Mouse (Mus musculus): ENCODE data around the gene Ccnd2.
A peak's percentile ranks its signal among the peaks of the same experiment; 100 is the strongest.

Ccnd2 gene

DNA sequence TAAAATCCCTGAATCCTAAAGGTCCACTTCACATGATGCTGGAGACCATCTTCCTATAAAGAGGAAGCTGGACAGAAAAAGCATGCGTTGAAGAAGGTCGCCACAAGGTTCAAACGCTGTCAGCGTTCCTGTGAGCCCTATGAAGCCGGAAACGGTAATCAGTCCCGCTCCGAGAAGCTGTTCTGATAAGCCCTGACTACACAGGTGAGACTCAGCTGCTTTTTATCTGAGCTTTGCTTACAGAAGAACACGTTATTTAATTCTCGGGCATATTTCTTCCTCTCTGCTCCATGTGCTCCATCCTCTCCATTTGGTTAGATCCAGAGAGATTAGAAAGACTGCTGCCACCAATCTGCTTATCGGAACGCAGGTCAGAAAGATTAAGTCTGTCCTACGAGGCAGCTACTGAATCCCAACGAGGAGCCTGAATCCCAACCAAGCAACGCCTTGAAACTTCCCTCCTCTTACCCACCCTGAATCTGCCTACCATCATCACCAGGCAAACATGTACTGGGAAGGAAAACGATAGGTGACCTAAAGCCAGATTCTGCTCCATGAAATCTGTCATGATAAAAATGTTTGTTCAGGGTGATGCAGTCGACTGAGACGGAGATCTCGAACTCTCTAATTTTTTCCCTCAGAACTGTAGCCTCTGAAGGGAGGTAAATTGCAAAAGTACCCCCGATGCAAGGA, 43.5 kb downstream of the Ccnd2 start:
- DNase-seq (ENCODE audit: low read depth, low spot score), result peak; percentile 79

DNA sequence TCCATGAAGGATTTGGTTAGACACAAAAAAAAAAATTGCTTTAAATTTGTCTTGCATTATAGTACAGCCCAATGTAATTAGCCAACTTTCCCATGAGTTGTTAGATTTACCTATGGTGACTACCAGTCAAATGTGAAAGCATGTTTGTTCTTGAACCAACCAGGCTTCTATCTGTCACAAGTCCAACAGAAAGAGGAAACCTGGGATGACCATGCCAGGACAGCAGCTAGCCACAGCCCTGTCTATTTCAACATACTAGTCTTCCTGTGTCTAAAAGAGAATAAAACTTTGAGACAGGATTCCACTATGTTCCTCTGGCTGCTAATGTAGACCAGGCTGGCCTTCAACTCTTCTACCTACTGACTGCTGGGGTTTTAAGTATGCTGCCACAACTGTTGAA, 44.6 kb downstream of the Ccnd2 start:
- no peak for DNase-seq (ENCODE audit: low read depth, low spot score)

DNA sequence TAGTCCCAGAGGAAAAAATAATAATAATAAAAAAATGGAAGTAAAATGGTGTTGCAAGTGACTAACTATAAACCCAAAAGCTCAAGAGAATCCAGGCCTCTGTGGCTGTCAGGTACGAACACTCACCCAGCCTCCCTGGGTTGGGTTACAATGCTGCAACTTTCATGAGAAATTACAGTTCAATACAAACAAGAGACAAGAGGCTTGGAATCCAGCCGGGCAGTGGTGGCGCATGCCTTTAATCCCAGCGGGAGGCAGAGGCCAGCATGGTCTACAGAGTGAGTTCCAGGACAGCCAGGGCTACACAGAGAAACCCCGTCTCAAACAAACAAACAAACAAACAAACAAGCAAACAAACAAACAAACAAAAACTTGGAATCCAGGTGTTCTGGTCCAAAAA, 45.3 kb downstream of the Ccnd2 start:
- no peak for DNase-seq (ENCODE audit: low read depth, low spot score)

DNA sequence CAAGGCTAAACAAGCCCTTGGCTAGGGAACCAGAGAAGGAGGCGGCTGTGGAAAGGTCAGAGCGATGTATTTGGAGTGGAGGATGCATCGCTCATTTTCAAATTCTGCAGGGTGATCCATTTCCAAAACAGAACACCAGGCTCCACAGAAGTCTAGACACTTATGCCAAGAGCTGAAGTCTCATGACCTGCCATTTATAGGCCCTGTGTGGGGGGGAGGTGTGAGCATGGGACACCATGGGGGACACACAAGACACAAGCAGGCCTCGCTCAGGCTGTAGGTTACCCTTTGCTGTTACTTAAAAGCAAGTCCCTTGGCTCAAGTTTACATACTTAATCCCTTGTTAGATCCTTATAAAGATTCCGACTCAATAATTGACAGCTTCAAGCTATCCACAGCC, 45.8 kb downstream of the Ccnd2 start:
- DNase-seq (ENCODE audit: low read depth, low spot score), result no peak

DNA sequence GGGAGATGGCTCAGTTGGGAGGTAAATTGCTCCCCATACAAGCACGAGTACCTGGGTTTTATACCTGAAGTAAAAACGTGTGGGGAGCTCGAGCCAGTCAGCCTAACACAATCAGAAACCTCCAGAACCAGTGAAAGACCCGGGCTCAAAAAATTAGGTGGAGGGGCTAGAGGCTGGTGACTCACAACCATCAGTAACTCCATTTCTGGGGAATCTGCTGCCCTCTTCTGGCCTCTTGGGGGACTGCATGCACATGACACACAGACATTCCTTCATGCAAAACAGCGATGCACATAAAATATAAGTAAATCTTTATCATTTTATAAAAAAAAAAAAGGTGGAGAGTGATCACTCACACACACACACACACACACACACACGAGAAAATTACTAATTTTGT, 46.9 kb downstream of the Ccnd2 start:
- peak; percentile 59 for DNase-seq (ENCODE audit: low read depth, low spot score)

DNA sequence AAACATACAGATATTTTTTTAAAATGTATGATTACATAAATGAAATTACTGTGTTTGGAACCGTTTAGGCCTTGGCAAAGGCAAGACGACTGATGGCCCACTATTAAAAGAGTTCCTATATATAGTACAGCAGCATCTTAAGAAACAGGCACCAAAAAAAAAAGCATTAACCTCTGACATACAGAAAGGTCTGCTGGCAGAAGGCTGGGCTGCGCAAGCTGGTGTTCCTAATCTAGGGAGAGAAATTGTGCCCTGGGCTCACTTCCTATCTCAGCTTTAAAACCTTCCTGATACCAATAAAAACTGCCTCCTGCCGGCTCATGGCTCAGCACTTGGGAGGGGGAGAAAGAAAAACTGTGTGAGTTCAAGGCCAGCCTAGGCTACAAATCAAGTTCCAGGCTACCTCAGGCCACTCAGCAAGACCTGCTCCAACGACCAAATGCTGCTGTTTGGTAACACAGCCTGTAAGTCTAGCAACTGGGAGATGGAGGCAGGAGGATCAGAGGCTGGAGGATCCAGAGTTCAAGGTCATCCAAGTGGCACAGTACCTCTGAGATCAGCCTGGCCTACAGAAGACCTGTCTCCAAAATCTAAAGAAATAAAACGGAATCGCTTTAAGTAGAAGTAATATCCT, 47.5 kb downstream of the Ccnd2 start:
- no peak for DNase-seq (ENCODE audit: low read depth, low spot score)

DNA sequence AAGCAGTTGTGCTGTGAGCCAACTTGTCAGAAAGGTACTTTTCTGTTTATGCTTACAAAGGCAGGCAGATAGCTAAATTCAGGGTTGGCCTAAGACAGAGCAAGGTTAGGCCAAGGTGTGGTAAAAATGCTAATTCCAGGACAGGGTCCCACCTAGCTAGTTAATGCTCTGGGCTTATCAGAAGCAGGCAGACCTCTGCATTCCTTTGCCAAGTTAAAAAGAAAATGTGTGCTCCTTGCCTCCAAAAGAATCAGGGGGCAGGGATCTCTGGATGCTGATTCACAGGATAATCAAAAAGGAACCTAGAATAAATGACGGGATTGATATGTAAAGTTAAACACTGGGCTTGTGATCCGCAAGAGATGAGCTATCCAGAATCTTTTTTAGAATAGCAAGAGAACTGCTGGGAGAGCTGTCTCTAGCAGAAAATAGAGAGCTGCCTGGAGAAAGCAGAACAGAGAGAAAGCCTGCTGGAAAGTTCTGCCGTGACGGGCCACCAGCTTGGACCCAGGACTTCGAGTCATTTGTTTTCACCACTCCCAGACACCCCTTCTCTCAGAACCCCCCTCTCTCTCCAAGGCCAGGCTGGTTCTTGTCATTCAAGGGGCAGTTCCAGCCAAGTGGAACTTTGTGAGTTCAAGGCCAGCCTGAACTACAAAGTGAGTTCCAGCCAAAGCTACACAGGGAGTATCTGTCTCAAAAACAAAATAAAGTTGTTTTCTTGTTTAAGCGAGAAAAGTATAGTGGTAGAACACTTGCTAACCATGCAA, 48.3 kb downstream of the Ccnd2 start:
- no peak for DNase-seq (ENCODE audit: low read depth, low spot score)

DNA sequence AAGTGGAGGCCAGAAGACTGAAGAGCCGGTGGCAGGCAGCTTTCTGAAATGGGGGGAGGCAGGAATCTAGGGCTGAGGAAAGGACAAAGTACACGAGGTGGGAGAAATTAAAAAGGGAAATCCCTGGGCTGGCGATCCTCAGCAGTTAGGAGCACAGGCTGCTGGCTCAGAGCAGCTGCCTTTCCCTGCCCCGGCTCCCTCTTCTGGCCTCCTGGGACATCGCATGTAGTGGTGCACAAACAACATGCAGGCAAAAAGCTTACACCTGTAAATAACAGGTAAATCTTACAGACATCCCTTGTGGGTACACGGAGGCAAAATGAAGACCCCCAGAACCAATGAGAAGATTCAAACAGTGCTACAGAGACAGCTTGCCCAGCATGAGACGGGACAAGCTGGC, 57.4 kb downstream of the Ccnd2 start:
- DNase-seq (ENCODE audit: low read depth, low spot score), result peak; percentile 26

DNA sequence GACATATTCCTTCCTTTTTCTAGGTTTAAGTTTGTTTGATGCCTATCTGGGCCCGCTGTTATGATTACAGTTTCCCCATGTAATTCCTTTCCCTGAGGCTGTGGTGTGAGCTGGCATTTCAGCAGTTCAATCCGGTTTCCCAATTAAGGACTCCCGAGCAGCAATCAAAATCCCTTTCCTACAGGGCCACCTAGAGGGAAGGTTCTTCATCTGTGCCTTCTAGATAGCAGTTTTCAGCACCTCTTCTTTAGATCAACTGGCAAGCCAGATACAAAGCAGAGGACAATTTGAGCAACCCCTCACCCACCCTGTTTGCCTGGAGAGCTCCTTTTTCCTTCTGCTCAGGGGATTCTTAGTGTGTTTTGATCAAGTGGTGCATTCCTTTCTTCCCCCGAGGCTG, 65.3 kb downstream of the Ccnd2 start:
- DNase-seq (ENCODE audit: low read depth, low spot score), result peak; percentile 72

DNA sequence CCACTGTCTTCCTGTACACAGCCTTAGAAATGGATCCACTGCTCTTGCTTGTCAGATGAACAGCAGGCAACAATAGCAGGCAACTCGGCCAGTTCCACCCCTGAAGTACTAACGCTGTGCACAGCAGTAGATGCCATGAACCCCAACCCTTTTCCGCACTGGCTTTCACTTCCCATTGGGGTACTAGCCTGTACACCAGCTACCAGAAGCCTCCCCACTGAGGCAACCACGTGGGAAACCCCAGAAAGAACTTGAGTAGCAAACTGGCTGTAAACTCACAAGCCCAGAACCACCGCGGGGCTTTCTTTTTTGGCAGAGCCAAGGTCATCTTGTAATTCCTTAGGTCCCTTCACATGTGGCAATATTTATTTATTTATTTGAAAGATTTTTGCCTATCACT, 70.2 kb downstream of the Ccnd2 start:
- peak; percentile 78 for DNase-seq (ENCODE audit: low read depth, low spot score)

DNA sequence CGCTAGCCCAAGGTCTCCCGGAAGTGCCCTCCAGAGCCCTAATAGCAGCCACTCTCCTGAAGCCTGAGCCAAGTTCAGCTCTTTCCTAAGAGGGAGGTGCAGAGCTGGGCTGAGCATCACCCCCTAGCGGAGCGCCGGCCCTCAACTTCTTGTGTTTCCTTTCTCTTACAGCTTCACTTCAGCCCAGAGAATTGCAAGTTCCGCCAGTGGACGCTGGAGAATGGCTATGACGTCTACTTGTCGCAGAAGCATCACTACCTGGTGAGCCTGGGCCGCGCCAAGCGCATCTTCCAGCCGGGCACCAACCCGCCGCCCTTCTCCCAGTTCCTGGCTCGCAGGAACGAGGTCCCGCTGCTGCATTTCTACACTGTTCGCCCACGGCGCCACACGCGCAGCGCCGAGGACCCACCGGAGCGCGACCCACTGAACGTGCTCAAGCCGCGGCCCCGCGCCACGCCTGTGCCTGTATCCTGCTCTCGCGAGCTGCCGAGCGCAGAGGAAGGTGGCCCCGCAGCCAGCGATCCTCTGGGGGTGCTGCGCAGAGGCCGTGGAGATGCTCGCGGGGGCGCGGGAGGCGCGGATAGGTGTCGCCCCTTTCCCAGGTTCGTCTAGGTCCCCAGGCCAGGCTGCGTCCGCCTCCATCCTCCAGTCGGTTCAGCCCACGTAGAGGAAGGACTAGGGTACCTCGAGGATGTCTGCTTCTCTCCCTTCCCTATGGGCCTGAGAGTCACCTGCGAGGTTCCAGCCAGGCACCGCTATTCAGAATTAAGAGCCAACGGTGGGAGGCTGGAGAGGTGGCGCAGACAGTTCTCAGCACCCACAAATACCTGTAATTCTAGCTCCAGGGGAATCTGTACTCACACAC, 71.9 kb downstream of the Ccnd2 start:
- peak; percentile 31 for DNase-seq (ENCODE audit: low read depth, low spot score)

All from A20 (cell line).